Mouse (Mus musculus): ENCODE measurements at regions not wholly inside any gene's neighbourhood (a gene's known extent, or its start where the extent isn't known, plus 50 kb on each side); places are given as distances from the start of the nearest gene placed in this dataset.

GRCm38 (mm10) chr13:102132154-102132553 is 364.1 kb upstream of the Pik3r1 start:
- DNase-seq (ENCODE audit: low spot score in 2 of 2) = no peak

GRCm38 (mm10) chr13:102132696-102133095 is 364.7 kb upstream of the Pik3r1 start:
- DNase-seq (ENCODE audit: low spot score in 2 of 2) = no peak

- no peak for DNase-seq (ENCODE audit: low spot score in 2 of 2)
These were observed 367.2 kb upstream of the Pik3r1 start for GRCm38 (mm10) chr13:102135210-102135609.

- no peak for DNase-seq (ENCODE audit: low spot score in 2 of 2)
These were observed 375.0 kb upstream of the Pik3r1 start for GRCm38 (mm10) chr13:102142986-102143385.

- DNase-seq (ENCODE audit: low spot score in 2 of 2) = no peak
These were observed 375.8 kb upstream of the Pik3r1 start for GRCm38 (mm10) chr13:102143848-102144247.

GRCm38 (mm10) chr13:102148039-102148438 is 380.0 kb upstream of the Pik3r1 start:
- no peak for DNase-seq (ENCODE audit: low spot score in 2 of 2)

GRCm38 (mm10) chr13:102153785-102154608 is 386.0 kb upstream of the Pik3r1 start:
- no peak for DNase-seq (ENCODE audit: low spot score in 2 of 2)

- no peak for DNase-seq (ENCODE audit: low spot score in 2 of 2)
These were observed 386.5 kb upstream of the Pik3r1 start for GRCm38 (mm10) chr13:102154609-102154899.

- no peak for DNase-seq (ENCODE audit: low spot score in 2 of 2)
These were observed 389.5 kb upstream of the Pik3r1 start for GRCm38 (mm10) chr13:102157369-102158130.

- DNase-seq (ENCODE audit: low spot score in 2 of 2) = no peak
These were observed 405.6 kb upstream of the Pik3r1 start for GRCm38 (mm10) chr13:102173382-102174234.

GRCm38 (mm10) chr13:102174431-102174830 is 406.4 kb upstream of the Pik3r1 start:
- DNase-seq (ENCODE audit: low spot score in 2 of 2) = no peak

- DNase-seq (ENCODE audit: low spot score in 2 of 2) = no peak
These were observed 406.9 kb upstream of the Pik3r1 start for GRCm38 (mm10) chr13:102174896-102175295.

- DNase-seq (ENCODE audit: low spot score in 2 of 2) = no peak
These were observed 407.4 kb upstream of the Pik3r1 start for GRCm38 (mm10) chr13:102175406-102175805.

- DNase-seq (ENCODE audit: low spot score in 2 of 2) = no peak
These were observed 408.4 kb upstream of the Pik3r1 start for GRCm38 (mm10) chr13:102176456-102176855.

- DNase-seq (ENCODE audit: low spot score in 2 of 2) = no peak
These were observed 426.7 kb upstream of the Pik3r1 start for GRCm38 (mm10) chr13:102194716-102195115.

GRCm38 (mm10) chr13:102202301-102202700 is 434.3 kb upstream of the Pik3r1 start:
- no peak for DNase-seq (ENCODE audit: low spot score in 2 of 2)

- no peak for DNase-seq (ENCODE audit: low spot score in 2 of 2)
These were observed 450.5 kb upstream of the Pik3r1 start for GRCm38 (mm10) chr13:102218486-102218885.

GRCm38 (mm10) chr13:102231048-102231447 is 462.3 kb upstream of the Cd180 start:
- no peak for DNase-seq (ENCODE audit: low spot score in 2 of 2)

GRCm38 (mm10) chr13:102232291-102232936 is 460.9 kb upstream of the Cd180 start:
- no peak for DNase-seq (ENCODE audit: low spot score in 2 of 2)

- DNase-seq (ENCODE audit: low spot score in 2 of 2) = no peak
These were observed 442.5 kb upstream of the Cd180 start for GRCm38 (mm10) chr13:102250884-102251283.

GRCm38 (mm10) chr13:102251709-102252108 is 441.6 kb upstream of the Cd180 start:
- no peak for DNase-seq (ENCODE audit: low spot score in 2 of 2)

All from frontal cortex, postnatal 14 days (tissue).